Mouse (Mus musculus): Measurements from ENCODE around the gene C530008M17Rik.

- TF ChIP-seq CTCF (IDR thresholded peaks at IDR 0.05; ENCODE audit: extremely low read depth, insufficient read depth, low read length) (no peak), POLR2A (IDR thresholded peaks at IDR 0.05; ENCODE audit: extremely low read depth, insufficient read depth, low read length) (no peak)
These were observed 116.5 kb downstream of the C530008M17Rik start for GRCm38 (mm10) chr5:76772831-76773230.

Data from cortical plate, adult 2 months (tissue).